Mouse (Mus musculus): Measurements from ENCODE around the gene Slc25a33.
A peak's percentile ranks its signal among the peaks of the same experiment; 100 is the strongest.
"Not testable (repeated sequence)": the region's sequence is repeated elsewhere in the genome, so short reads cannot be mapped to it uniquely, and the experiment has no call there.

Gene Slc25a33

DNA sequence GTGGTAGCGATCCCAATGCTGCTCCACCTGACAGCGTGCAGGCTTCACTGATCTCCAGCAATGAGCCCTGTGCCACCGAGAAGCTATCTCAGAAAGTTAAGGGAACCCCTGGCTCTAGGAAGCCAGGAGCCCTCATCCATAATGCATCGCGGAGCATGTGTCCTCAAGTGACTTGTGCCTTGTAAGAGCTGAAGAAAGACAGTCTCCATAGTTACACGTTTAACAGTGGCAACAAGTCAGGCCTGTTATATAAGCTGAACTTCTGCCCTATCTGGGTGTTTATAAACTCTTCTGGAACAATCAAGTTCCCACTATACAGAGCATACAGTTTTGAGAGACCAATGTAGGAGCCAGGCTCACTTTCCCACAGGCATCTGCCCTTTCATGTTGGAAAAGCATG is 15.7 kb downstream of the Slc25a33 start:
- no peak for DNase-seq (ENCODE audit: low read depth, low spot score)

GRCm38 (mm10) chr4:149756546-149756945 is 17.5 kb downstream of the Slc25a33 start:
- DNase-seq (ENCODE audit: low read depth, low spot score) = not testable (repeated sequence)

GRCm38 (mm10) chr4:149752836-149753235 is 21.2 kb downstream of the Slc25a33 start:
- DNase-seq (ENCODE audit: low read depth, low spot score) = no peak

DNA sequence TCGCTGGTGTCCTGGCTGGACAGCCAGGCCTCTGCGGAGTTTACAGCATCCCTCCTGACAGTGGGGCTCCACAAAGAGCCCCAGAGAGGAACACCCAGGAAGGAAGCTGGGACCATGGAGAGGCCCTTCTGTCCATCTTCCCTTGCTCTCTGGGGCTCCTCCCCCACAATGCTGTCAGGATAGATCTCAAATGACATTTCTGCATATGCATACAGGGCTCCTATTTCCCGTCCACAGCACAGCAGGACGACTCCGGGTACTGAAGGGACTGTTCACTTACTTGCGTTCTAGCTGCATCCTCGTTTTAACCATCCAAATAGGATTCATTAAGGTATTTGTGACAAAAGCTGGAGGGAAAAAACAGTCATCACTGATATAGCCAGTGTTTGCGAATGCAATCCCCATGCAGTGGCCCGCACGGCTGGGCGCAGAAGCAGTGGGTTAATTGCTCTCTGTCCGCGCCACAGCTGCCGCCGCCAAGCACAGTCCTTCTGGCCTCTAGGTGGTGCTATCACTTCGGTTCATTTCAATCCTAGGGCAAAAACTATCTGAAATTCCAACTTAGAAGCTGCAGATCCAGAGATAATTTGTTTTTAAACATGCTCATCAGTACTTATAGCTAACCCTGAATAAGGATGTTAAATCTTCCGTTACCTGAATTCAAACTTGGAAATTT is 21.8 kb downstream of the Slc25a33 start:
- DNase-seq (ENCODE audit: low read depth, low spot score) = no peak

DNA sequence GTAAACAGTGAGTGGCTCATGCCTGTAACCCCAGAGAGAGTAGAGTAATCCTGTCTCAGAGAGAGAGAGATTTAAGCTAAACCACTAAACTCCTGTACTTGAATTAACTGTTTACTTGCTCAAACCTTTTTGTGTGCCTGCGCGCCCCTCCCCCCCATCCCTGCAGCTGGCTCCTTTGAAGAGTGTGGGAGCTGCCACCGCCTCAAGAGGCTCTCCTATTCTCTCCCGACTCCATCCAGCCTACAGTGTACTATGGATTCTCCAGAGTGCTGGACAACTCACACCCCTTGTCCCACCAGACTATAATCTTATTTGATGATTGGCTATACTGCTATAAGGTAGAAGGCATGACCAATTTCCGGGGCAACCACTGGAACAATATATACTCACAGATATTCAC is 23.4 kb downstream of the Slc25a33 start:
- no peak for DNase-seq (ENCODE audit: low read depth, low spot score)

DNA sequence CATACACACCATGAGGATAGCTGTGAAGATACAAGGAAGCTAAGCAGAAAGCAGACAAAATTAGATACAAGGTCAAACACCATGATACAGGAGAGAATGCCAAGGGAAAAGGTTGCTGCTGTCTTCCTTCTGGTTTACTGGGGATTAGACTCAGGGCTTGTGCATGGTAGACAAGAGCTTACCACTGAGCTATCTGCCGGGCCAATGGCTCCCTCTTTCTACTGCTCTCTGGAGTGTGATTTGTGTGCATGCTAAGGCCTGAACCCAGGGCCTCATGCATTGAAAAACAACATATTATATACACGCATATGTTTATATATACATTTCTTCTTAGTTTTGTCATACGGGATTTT is 24.4 kb downstream of the Slc25a33 start:
- not testable (repeated sequence) for DNase-seq (ENCODE audit: low read depth, low spot score)

GRCm38 (mm10) chr4:149749003-149749662 is 24.9 kb downstream of the Slc25a33 start:
- no peak for DNase-seq (ENCODE audit: low read depth, low spot score)

- DNase-seq (ENCODE audit: low read depth, low spot score) = no peak
Measured at GRCm38 (mm10) chr4:149744119-149744518, 30.0 kb downstream of the Slc25a33 start.

DNA sequence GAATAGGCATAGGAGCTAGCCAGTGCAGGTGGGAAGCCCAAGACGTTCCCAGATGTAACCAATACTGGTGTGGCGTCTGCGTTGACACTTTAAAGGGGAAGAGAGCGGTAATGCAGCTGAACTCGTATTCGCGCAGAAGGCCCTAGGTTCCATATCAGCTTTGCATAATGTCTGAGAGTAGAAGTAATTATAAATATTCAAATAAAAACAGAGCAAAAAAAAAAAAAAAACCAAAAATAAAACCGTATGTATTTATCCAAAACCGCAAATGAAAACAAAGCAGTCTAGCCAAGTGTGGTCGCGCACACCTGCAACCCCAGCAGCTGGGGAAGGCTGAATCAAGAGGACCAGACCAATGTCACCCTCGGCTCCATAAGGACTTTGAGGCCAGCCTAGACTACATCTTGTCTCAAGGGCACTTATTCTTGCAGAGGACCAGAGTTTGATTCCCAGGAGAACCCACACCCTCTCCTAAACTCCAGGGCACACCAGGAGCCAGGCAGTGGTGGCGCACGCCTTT is 32.0 kb downstream of the Slc25a33 start:
- DNase-seq (ENCODE audit: low read depth, low spot score) = no peak

- no peak for DNase-seq (ENCODE audit: low read depth, low spot score)
Measured at GRCm38 (mm10) chr4:149740301-149740700, 33.8 kb downstream of the Slc25a33 start.

DNA sequence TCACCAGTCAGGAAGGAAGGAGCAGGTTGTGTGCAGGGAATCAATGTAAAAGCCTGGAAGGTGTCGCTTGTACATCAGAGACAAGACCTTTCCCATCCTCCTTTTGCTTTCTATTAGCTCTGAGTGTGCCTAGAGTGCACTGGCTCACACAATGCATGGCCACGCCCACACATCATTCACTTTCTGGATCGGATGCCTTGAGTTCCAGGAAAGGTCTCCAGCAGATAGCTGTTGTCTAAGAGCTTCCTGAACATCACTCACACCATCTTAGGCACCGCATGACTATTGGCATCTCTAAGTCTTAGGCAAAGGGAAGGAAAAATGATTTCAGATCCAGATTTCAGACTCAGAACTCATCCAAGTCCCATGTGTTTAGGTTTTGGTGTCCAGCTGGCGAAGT is 34.6 kb downstream of the Slc25a33 start:
- no peak for DNase-seq (ENCODE audit: low read depth, low spot score)

GRCm38 (mm10) chr4:149737383-149738324 is 36.4 kb downstream of the Slc25a33 start, which contains the start of gene Tmem201:
Tmem201 (minus strand) TSS chr4:149738044.
- peak; percentile 83 for DNase-seq (ENCODE audit: low read depth, low spot score)

DNA sequence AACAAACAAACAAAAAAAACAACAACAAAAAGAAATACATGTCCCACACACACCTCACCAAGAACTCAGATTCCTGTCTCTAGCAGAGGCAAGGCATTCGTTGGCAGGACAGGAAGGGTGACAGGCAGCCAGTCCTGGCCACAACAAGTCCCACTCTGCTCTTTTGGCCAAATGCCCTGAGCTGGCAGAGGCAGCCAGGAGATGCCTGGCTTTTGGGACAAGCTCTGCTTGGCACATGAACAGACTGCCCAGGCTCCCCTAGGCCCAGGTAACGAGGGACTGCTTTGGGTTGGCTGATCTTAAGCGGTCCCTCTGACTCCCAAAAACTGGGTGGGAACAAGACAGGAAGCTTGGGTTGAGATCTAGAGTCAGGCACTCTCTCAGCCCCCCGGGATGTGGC is 37.5 kb downstream of the Slc25a33 start:
- no peak for DNase-seq (ENCODE audit: low read depth, low spot score)

GRCm38 (mm10) chr4:149735624-149736250 is 38.3 kb downstream of the Slc25a33 start:
- DNase-seq (ENCODE audit: low read depth, low spot score) = no peak

- DNase-seq (ENCODE audit: low read depth, low spot score) = no peak
Measured at GRCm38 (mm10) chr4:149734730-149735475, 39.2 kb downstream of the Slc25a33 start.

DNA sequence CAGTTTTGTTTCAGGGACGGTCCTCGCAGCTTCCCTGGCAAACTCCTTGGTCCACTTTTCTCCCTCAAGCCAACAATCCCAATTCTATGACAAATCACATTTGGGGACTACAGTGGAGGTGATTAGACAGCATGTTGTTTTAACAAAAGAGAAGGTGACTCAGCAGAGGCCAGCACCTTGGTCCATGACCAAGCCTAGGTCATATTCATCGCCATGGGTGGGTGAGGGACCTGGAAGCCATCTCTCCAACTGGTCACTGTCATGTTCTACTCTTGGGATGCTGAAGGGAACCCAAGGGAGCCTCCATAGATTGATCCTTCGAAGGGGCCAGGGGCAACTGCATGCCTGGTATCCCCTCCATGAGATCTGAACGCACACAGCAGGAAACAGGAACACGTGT is 39.8 kb downstream of the Slc25a33 start:
- no peak for DNase-seq (ENCODE audit: low read depth, low spot score)

DNA sequence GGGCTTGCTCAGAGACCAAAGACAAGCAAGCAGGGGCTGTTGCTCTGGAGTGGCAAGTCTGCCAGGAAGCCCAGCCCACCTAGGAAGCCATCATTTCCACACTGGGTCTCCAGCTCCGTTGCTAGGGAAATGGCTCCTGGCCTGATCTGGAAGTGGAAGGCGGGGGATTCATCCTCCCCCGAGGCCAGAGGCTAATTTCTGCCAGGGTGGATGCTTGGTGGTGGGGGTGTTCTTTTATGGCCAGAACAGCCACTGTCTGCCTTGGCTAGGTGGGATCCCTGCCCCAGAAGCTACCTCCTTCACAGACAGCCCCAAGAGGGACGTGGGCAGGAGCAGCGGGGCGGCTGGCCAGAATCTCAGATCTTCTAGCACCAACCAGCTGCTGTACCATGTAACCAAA is 40.3 kb downstream of the Slc25a33 start:
- DNase-seq (ENCODE audit: low read depth, low spot score) = no peak

- DNase-seq (ENCODE audit: low read depth, low spot score) = no peak
Measured at GRCm38 (mm10) chr4:149732800-149733199, 41.3 kb downstream of the Slc25a33 start.

DNA sequence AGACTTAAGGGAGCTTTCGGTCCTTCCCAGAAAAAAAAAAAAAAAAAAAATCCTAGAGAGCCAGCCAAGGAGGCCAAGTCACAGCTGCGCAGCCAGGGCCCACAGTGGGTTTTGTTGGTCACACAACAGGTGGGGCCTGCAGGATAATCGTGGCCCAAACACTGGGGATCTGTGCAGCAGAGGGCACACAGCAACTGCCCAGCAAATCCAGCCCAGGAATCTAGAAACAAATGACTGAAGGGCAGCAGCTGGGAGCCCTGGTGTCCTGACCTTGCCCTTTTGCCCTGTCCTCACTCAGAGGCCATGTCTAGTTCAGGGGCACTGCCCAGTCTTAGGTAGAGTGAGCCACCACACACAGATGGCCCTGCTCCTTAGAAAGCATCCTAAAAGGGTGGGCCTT is 41.8 kb downstream of the Slc25a33 start:
- DNase-seq (ENCODE audit: low read depth, low spot score) = no peak

DNA sequence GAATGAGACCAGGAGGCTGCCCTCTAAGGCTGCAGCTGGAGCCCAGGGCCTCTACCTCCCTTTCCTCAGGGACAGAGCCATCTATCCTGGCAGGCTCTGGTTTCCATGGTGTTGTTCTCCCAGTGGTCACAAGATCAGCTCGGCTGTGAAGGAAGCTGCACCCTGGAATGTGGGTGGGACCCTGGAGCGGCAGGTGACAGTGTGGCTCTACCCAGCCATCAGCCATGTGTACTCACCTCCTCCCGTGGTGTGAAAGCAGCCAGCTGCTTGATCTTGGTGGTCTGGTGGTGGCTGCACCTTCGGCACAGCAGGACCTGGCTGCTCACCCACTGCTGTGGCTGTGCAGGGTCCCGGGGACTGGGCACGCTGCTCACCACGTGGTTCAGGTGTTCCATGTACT is 43.2 kb downstream of the Slc25a33 start:
- DNase-seq (ENCODE audit: low read depth, low spot score) = no peak

DNA sequence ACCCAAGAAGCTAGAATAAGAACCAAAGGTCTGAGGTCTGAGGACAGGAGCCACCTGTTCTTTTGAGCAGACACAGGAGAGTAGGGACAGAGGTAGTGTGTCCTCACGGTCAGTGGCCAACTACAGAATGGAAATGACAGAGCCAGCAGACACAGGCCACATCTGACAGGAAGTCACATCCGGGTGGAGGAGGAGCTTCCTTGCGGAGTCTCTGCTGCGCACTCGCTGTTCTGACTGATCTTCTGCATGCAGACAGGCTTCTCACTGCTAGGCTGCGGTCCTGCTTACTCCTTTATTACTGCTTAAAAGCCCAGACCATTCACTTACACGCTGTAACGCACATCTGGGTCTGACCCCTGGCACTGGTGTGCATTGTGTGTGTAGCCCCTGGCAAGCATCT is 45.3 kb downstream of the Slc25a33 start:
- no peak for DNase-seq (ENCODE audit: low read depth, low spot score)
